Mouse (Mus musculus): ENCODE results near the gene Chil1.

The Chil1 gene

GRCm38 (mm10) chr1:134194298-134195022 lies 12.5 kb downstream of the Chil1 start:
- ChIA-PET POLR2A (interaction anchor here (0.7 to 2.0 kb wide), 6 partner anchors 8 to 163 kb away, joined by 3 to 5 read pairs (median 4); partner anchors contain the start of gene Btg2 (in 1 of the 4)), CTCF (interaction anchor here in 3 of 4 experiments (0.5 to 3.2 kb wide), 7 partner anchors 10 to 206 kb away, joined by 3 to 9 read pairs (median 3); no protein-coding TSS in a partner anchor)

DNA sequence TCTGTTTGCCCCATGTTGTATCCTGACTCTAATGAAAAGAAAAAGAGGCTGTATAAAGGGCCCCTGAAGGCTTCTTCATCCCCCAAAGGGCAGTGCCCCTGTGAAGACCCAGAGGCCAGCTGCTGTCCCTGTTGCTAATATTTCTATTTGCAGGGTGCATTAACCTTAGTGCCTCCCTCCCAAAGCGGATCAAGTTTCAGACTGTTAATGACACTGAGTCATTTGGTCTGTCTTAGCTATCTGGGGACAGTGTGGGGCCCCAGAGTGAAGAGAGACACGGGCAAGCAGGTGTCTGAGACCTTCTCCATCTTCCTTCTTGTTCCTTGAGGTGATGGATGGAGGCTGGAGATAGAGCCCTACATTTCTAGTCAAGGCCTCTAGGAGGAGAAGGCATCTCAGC lies 13.1 kb downstream of the Chil1 start:
- CTCF ChIA-PET = interaction anchor here in 3 of 4 experiments (0.5 to 3.2 kb wide), 6 partner anchors 10 to 206 kb away, joined by 3 to 9 read pairs (median 3); no protein-coding TSS in a partner anchor
- POLR2A ChIA-PET = interaction anchor here in 2 of 4 experiments (1.1 to 1.4 kb wide), 2 partner anchors 12 to 22 kb away, joined by 3 read pairs; no protein-coding TSS in a partner anchor

DNA sequence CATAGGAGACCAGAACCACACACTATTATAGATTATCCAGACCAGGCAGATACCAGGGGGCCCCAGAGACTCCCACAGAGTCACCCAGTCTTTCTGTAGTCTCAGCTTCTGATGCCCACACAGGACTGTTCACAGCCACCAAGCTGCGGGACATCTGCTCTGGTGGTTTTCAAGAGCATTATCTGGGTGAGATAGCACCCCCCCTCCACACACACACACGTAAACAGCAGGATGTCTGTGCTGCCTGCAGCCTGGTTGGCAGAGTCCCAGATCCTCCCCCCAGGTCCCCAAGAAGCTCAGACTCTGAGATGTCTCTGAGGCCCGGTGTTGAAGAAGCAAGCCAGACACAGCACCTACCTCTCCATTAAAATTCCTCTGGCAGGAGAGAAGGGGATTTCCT lies 13.6 kb downstream of the Chil1 start:
- ChIA-PET CTCF (interaction anchor here in 3 of 4 experiments (0.5 to 3.2 kb wide), 5 partner anchors 7 to 367 kb away, joined by 3 to 11 read pairs (median 5); no protein-coding TSS in a partner anchor), POLR2A (interaction anchor here in 1 of 4 experiments (0.6 to 1.4 kb wide), 3 partner anchors 12 to 41 kb away, joined by 3 to 7 read pairs (median 3); no protein-coding TSS in a partner anchor)

- ChIA-PET POLR2A (interaction anchor here in 3 of 4 experiments (0.6 to 1.6 kb wide), 6 partner anchors 12 to 117 kb away, joined by 3 to 7 read pairs (median 3); partner anchors contain the start of genes Btg2 (in 1 of the 3) and Chil1 (in 1 of the 3)), CTCF (interaction anchor here in 2 of 4 experiments (0.5 to 3.2 kb wide), 4 partner anchors 7 to 368 kb away, joined by 3 to 11 read pairs (median 7); no protein-coding TSS in a partner anchor)
Observed at GRCm38 (mm10) chr1:134195979-134196378, 14.0 kb downstream of the Chil1 start.

GRCm38 (mm10) chr1:134196386-134196785 lies 14.4 kb downstream of the Chil1 start:
- CTCF ChIA-PET = interaction anchor here in 3 of 4 experiments (0.6 to 3.2 kb wide), 7 partner anchors 8 to 61 kb away, joined by 3 to 11 read pairs (median 5); no protein-coding TSS in a partner anchor
- POLR2A ChIA-PET = interaction anchor here in 3 of 4 experiments (0.6 to 2.4 kb wide), 9 partner anchors 7 to 117 kb away, joined by 3 to 10 read pairs (median 3); partner anchors contain the start of genes Btg2 (in 1 of the 3) and Chil1 (in 1 of the 3)

DNA sequence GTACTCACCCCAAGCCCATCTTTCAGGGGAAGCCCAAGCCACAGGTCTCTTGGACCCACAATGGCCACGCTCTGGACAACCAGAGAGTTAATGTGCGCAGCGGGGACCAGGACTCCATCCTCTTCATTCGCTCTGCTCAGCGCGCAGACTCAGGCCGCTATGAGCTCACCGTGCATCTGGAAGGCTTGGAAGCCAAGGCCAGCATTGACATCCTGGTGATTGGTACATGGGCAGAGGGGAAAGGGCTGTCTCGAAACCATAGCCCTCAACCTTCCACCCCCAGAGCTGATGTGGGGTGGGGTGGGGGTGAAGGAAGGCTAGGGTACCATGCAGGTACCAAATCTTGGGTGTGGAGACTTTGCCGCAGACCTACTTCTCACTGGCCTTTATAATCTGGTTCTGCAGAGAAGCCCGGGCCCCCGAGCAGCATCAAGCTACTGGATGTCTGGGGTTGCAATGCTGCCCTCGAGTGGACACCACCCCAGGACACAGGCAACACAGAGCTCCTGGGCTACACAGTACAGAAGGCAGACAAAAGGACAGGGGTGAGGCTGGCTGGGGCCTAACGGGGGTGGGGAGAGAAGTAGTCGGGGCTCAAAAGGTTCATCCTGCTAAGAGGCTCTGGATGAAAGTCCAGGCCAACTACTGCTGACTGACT lies 15.5 kb downstream of the Chil1 start:
- ChIA-PET CTCF (interaction anchor here (0.6 to 3.2 kb wide), 11 partner anchors 9 to 140 kb away, joined by 3 to 11 read pairs (median 5); no protein-coding TSS in a partner anchor), POLR2A (interaction anchor here in 3 of 4 experiments (0.6 to 2.4 kb wide), 10 partner anchors 8 to 53 kb away, joined by 3 to 10 read pairs (median 4); partner anchors contain the start of gene Chil1 (in 1 of the 3))

DNA sequence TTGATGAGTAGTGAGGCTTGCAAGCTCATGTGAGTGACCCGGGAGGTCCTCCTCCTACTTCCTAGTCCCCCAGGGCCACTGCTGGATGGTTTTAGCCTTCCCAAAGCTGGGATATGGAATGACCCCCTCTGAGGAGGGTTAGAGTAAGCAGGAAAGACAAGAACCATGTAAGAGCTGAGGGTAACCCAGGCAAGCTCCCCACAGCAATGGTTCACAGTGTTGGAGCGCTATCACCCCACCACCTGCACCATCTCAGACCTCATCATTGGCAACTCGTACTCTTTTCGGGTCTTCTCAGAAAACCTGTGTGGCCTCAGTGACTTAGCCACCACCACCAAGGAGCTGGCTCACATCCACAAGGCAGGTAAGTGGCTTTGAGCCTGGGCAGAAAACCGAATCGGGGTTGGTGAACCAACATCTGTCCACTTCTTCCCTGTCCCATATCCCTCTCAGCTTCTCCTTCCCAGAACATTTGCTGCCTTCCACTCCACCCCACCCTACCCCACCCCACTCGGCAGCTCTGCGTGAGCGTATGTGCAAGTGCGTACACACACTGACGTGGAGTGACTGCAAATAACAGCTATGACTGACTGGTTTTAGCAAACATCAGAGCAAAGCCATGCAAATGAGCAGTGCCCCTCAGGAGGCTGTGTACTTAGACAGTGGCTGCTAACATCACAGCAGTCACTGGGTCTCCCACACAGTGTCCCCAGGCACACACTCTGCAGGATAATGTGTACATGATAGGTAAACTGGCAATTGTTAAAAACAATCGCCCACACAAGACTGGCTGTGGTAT lies 16.4 kb downstream of the Chil1 start:
- CTCF ChIA-PET = interaction anchor here (0.6 to 3.1 kb wide), 5 partner anchors 10 to 706 kb away, joined by 3 to 16 read pairs (median 6); no protein-coding TSS in a partner anchor
- POLR2A ChIA-PET = interaction anchor here in 2 of 4 experiments (0.6 to 2.4 kb wide), 9 partner anchors 7 to 97 kb away, joined by 3 to 10 read pairs (median 3); no protein-coding TSS in a partner anchor

- CTCF ChIA-PET = interaction anchor here in 2 of 4 experiments (1.2 to 2.1 kb wide), 2 partner anchors 11 kb away, joined by 3 to 11 read pairs; no protein-coding TSS in a partner anchor
- POLR2A ChIA-PET = interaction anchor here in 1 of 4 experiments (1.3 kb wide), 1 partner anchor 12 kb away, joined by 3 read pairs; no protein-coding TSS in a partner anchor
Observed at GRCm38 (mm10) chr1:134200481-134200880, 18.5 kb downstream of the Chil1 start.

DNA sequence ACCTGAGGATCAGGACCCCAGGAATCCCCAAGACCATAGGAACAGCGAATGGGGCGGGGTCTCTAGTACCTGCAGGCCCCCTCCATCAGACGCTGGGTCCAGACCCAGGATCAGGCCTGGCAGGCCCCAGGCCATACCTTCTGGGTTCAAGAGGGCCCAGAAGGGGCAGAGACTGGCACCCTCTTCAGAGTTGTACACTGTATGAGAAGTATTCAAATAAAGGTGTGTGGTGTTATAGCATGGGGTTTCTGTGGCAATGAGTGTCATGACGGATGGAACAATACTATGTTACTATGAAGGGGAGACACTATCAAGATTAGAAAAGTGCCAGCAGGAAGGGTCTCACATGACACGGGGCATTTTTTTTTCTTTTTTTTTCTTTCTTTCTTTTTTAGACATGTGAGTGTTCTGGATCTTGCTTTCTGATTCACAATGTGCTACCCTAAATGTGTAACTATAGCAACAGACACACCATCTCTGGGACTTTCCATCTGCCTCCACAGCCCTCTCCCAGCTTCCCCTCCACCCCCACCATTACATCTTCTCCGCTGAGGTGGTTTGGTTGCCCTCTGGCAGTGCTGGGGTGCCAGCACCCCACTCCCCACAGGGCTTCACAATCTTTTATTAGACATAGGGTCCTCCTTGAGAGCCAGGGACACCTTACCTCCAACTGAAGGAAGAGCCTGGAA lies 19.2 kb downstream of the Chil1 start:
- CTCF ChIA-PET = interaction anchor here (0.5 to 3.2 kb wide), 28 partner anchors 8 to 81 kb away, joined by 3 to 22 read pairs (median 5); partner anchors contain the start of genes Mybph (in 2 of the 4) and Adora1 (in 1 of the 4)
- POLR2A ChIA-PET = interaction anchor here (0.8 to 2.6 kb wide), 7 partner anchors 8 to 50 kb away, joined by 3 to 12 read pairs (median 5); partner anchors contain the start of gene Mybph (in 1 of the 4)

- ChIA-PET CTCF (interaction anchor here (0.5 to 3.2 kb wide), 29 partner anchors 8 to 81 kb away, joined by 3 to 22 read pairs (median 5); partner anchors contain the start of genes Mybph (in 2 of the 4) and Adora1 (in 1 of the 4)), POLR2A (interaction anchor here (0.8 to 2.6 kb wide), 9 partner anchors 8 to 51 kb away, joined by 3 to 12 read pairs (median 5); partner anchors contain the start of gene Mybph (in 2 of the 4))
Observed at GRCm38 (mm10) chr1:134201751-134202420, 19.9 kb downstream of the Chil1 start.

- CTCF ChIA-PET = interaction anchor here in 2 of 4 experiments (0.7 to 0.9 kb wide), 2 partner anchors 11 to 40 kb away, joined by 3 read pairs; no protein-coding TSS in a partner anchor
- POLR2A ChIA-PET = interaction anchor here in 1 of 4 experiments (1.3 kb wide), 1 partner anchor 58 kb away, joined by 3 read pairs; no protein-coding TSS in a partner anchor
Observed at GRCm38 (mm10) chr1:134204230-134204629, 22.3 kb downstream of the Chil1 start.

- CTCF ChIA-PET = interaction anchor here in 1 of 4 experiments (0.7 to 1.7 kb wide), 2 partner anchors 10 to 17 kb away, joined by 3 to 8 read pairs; no protein-coding TSS in a partner anchor
- POLR2A ChIA-PET = interaction anchor here in 3 of 4 experiments (0.7 to 1.3 kb wide), 6 partner anchors 8 to 1298 kb away, joined by 3 to 7 read pairs (median 4); no protein-coding TSS in a partner anchor
Observed at GRCm38 (mm10) chr1:134205296-134206018, 23.5 kb downstream of the Chil1 start.

DNA sequence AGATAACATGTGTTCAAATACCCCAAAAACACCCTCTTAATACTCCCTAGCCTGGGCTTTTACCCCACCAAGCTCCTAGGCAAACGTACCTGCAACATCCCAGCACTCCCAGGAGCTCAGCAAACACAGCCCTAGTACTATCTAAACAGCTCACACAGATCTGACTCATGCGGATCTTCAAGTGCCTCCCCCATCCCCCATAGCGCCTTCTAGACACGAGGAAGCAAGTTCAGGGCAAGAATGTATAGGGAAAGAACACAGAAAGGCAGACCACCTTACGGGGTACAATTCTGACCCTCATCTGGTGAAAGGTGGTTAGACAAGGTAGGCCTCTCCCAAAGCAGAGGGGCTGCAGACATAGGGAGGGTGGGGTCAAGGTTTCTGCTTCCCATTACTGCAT lies 24.1 kb downstream of the Chil1 start:
- ChIA-PET CTCF (interaction anchor here in 1 of 4 experiments (0.7 to 1.7 kb wide), 2 partner anchors 9 to 17 kb away, joined by 3 to 8 read pairs; no protein-coding TSS in a partner anchor), POLR2A (interaction anchor here in 3 of 4 experiments (0.7 to 1.3 kb wide), 5 partner anchors 9 to 1297 kb away, joined by 3 to 7 read pairs (median 4); no protein-coding TSS in a partner anchor)

DNA sequence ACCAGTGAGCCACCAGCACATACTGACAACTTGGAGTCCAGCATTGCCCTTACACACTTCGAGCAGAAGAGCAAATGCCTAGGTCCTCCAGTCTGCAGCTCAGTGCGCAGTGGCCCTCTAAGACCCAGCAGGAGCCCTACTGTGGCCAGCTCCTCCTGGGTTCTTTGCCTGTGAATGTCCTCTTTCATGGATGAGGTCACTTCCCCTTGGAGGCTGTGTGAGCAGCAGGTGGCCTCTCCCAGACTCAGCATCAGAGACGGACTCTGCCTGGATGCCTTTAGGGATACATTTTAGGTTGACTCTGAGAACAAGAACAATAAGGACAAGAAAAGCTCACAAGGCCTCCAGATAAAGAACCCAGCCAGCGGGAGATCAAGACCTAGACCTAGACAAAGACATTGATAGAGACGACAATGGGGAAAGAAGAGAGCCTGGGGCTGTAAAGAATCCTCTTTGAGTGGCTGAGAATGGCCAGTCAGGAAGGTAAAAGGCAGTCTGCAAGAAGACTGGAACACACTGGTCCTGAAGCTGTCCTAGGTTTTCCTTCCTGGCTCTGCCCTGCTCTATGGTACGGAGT lies 28.3 kb downstream of the Chil1 start:
- POLR2A ChIA-PET = interaction anchor here in 3 of 4 experiments (1.0 to 3.0 kb wide), 11 partner anchors 8 to 285 kb away, joined by 3 to 11 read pairs (median 4); partner anchors contain the start of genes Btg2 (in 1 of the 3), Mybph (in 1 of the 3) and Rabif (in 1 of the 3)
- CTCF ChIA-PET = interaction anchor here in 3 of 4 experiments (0.6 to 1.7 kb wide), 6 partner anchors 8 to 100 kb away, joined by 3 to 6 read pairs (median 4); no protein-coding TSS in a partner anchor
